Mouse (Mus musculus): ENCODE results near the gene Cbx8. TPM values are rescaled to one million over a fixed set of nuclear protein-coding genes. Genes with fewer than 3 reads are reported as not detected.

The Cbx8 gene
- polyA plus RNA-seq, 1 experiment from 2014 or later, result 6.1 TPM

- Histone ChIP-seq H3K9me3 (no peaks in the 10 kb centered on the region), H3K9ac (peak overlapping the region; percentile 56; the same call in 1 of the 2 replicates), H3K4me3 (peak overlapping the region; percentile 32; the same call in 1 of the 2 replicates), H3K4me2 (peak overlapping the region; percentile 59), H3K27me3 (replicated peaks) (peaks cover 84% of the 10 kb centered on the region), H3K27ac (replicated peaks) (no peak overlapping the region), H3K4me1 (peaks cover 67% of the 10 kb centered on the region), H3K36me3 (peaks cover 6% of the 10 kb centered on the region)
- WGBS, result 7% methylated on average over 10 of the region's 10 CpGs
- no peak for ATAC-seq (ENCODE audit: extremely low read depth, insufficient number of reproducible peaks, low FRiP score, low TSS enrichment)
Measured at GRCm38 (mm10) chr11:119043761-119044550, 3.2 kb upstream of the Cbx8 start.

- H3K4me1 ChIP-seq, result peaks cover 66% of the 10 kb centered on the region
- peaks cover 84% of the 10 kb centered on the region for H3K27me3 ChIP-seq (replicated peaks)
- H3K9me3 ChIP-seq, result no peaks in the 10 kb centered on the region
- WGBS, result 3% methylated on average over 4 of the region's 4 CpGs
- peak overlapping the region; percentile 69 for H3K4me3 ChIP-seq
- H3K27ac ChIP-seq (replicated peaks), result no peak overlapping the region
- no peak overlapping the region for H3K9ac ChIP-seq
- no peak for ATAC-seq (ENCODE audit: extremely low read depth, insufficient number of reproducible peaks, low FRiP score, low TSS enrichment)
- H3K36me3 ChIP-seq, result peaks cover 12% of the 10 kb centered on the region
- H3K4me2 ChIP-seq, result peak overlapping the region; percentile 98; the same call in 1 of the 2 replicates
Measured at GRCm38 (mm10) chr11:119043273-119043540, 2.4 kb upstream of the Cbx8 start.

GRCm38 (mm10) chr11:119042466-119043272 lies 1.9 kb upstream of the Cbx8 start:
- H3K27me3 ChIP-seq (replicated peaks), result peaks cover 84% of the 10 kb centered on the region
- peak overlapping the region; percentile 69 for H3K4me3 ChIP-seq
- peaks cover 66% of the 10 kb centered on the region for H3K4me1 ChIP-seq
- WGBS, result under 1% methylated on average over 52 of the region's 52 CpGs
- no peaks in the 10 kb centered on the region for H3K9me3 ChIP-seq
- no peak for ATAC-seq (ENCODE audit: extremely low read depth, insufficient number of reproducible peaks, low FRiP score, low TSS enrichment)
- peaks cover 12% of the 10 kb centered on the region for H3K36me3 ChIP-seq
- H3K4me2 ChIP-seq, result peak overlapping the region; percentile 98
- H3K27ac ChIP-seq (replicated peaks), result no peak overlapping the region
- H3K9ac ChIP-seq, result 0 out of 2 replicates have a peak overlapping the region, but pooled peaks have one; percentile 47

- 1% methylated on average over 31 of the region's 31 CpGs for WGBS
- H3K4me2 ChIP-seq, result peak overlapping the region; percentile 98
- H3K27me3 ChIP-seq (replicated peaks), result peaks cover 84% of the 10 kb centered on the region
- peak overlapping the region; percentile 69 for H3K4me3 ChIP-seq
- no peak overlapping the region for H3K27ac ChIP-seq (replicated peaks)
- ATAC-seq (ENCODE audit: extremely low read depth, insufficient number of reproducible peaks, low FRiP score, low TSS enrichment), result no peak
- peak overlapping the region; percentile 80 for H3K9ac ChIP-seq
- H3K4me1 ChIP-seq, result peaks cover 66% of the 10 kb centered on the region
- H3K36me3 ChIP-seq, result peaks cover 12% of the 10 kb centered on the region
- no peaks in the 10 kb centered on the region for H3K9me3 ChIP-seq
Measured at GRCm38 (mm10) chr11:119041750-119042465, 1.1 kb upstream of the Cbx8 start.

GRCm38 (mm10) chr11:119041325-119041716 lies 552 bp upstream of the Cbx8 start:
- H3K36me3 ChIP-seq, result peaks cover 12% of the 10 kb centered on the region
- H3K27ac ChIP-seq (replicated peaks), result no peak overlapping the region
- peaks cover 64% of the 10 kb centered on the region for H3K4me1 ChIP-seq
- peak overlapping the region; percentile 98 for H3K4me2 ChIP-seq
- H3K9me3 ChIP-seq, result no peaks in the 10 kb centered on the region
- WGBS, result under 1% methylated on average over 31 of the region's 31 CpGs
- H3K27me3 ChIP-seq (replicated peaks), result peaks cover 83% of the 10 kb centered on the region
- ATAC-seq (ENCODE audit: extremely low read depth, insufficient number of reproducible peaks, low FRiP score, low TSS enrichment), result peak; percentile 40
- peak overlapping the region; percentile 69 for H3K4me3 ChIP-seq
- peak overlapping the region; percentile 80 for H3K9ac ChIP-seq

DNA sequence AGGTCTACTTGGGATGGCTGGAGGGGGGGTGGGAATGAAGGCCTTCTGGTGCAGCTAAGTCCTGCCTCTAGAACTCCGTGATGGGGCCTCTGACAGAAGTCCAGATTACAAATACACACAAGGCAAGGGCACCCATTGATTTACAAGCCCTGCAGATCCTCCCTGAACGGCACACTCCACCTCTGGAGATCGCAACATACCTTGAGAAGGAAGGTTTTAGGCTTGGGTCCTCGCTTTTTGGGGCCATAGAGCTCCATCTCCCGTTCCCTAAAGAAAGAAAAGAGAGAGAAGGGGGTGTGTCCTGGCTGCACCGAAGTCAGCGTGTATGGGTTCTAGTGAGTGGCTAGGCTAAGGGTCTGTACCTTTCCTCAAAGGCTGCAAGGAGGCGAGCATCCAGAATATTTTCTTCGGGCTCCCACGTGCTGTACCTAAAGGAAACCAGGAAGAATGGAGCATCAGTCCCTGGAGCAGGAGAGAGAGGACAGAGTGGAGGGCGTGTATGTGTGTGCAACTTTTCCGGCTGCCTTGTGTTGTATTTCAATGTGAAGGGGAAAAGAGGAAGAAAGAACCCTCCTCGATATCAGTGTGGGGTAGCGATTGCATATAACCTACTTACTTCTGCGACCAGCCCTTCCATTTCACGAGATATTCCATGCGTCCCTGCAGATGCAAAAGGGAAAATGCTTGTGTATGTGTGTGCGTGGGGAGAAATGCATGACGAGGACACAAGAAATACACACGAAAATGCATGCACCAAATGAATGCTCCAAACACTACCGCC lies 847 bp downstream of the Cbx8 start:
- no peak for ATAC-seq (ENCODE audit: extremely low read depth, insufficient number of reproducible peaks, low FRiP score, low TSS enrichment)
- peak overlapping the region; percentile 69 for H3K4me3 ChIP-seq
- H3K27ac ChIP-seq (replicated peaks), result peak overlapping the region; percentile 83
- peaks cover 83% of the 10 kb centered on the region for H3K27me3 ChIP-seq (replicated peaks)
- WGBS, result 16% methylated on average over 21 of the region's 21 CpGs
- H3K4me2 ChIP-seq, result peak overlapping the region; percentile 98
- peaks cover 70% of the 10 kb centered on the region for H3K4me1 ChIP-seq
- H3K36me3 ChIP-seq, result peaks cover 12% of the 10 kb centered on the region
- H3K9me3 ChIP-seq, result no peaks in the 10 kb centered on the region
- H3K9ac ChIP-seq, result peak overlapping the region; percentile 89

- 0 out of 2 replicates have a peak overlapping the region, but pooled peaks have one; percentile 98 for H3K4me2 ChIP-seq
- no peak overlapping the region for H3K9ac ChIP-seq
- H3K9me3 ChIP-seq, result no peaks in the 10 kb centered on the region
- WGBS, result 63% methylated on average over 22 of the region's 22 CpGs
- H3K27ac ChIP-seq (replicated peaks), result no peak overlapping the region
- H3K36me3 ChIP-seq, result peaks cover 12% of the 10 kb centered on the region
- no peak for ATAC-seq (ENCODE audit: extremely low read depth, insufficient number of reproducible peaks, low FRiP score, low TSS enrichment)
- peaks cover 69% of the 10 kb centered on the region for H3K4me1 ChIP-seq
- H3K4me3 ChIP-seq, result 0 out of 2 replicates have a peak overlapping the region, but pooled peaks have one; percentile 2
- H3K27me3 ChIP-seq (replicated peaks), result peaks cover 83% of the 10 kb centered on the region
Measured at GRCm38 (mm10) chr11:119038744-119039484, 1.9 kb downstream of the Cbx8 start.

DNA sequence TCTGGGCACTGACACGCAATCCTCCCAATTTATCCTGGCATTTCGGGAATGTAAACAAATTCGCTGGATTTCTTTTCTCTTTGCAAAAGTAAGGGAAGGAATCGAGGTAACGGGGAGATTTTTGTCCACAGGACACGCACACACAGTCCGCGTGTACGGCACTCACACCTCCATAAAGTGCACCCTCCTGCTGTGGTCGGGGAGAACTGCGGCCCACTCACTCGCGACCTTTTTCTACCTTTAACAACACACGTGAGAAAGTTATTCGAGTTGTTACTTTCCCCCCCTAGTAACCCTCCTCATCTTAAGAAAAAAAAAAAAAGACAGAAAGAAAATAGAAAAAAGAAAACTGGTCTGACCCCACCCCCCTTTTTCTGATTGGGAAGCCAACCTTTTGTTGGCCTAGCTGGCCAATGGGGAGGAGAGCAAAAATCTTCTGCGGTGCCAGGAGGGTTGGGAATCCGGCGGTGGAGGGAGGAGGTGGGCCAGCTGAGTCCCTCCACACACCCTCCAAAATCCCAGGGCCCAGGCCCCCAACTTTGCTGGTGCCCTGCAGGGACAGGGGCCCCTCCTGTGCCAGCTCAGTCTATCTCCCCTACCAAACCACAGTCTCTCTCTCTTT lies 2.9 kb downstream of the Cbx8 start:
- H3K4me1 ChIP-seq, result peaks cover 69% of the 10 kb centered on the region
- peaks cover 83% of the 10 kb centered on the region for H3K27me3 ChIP-seq (replicated peaks)
- ATAC-seq (ENCODE audit: extremely low read depth, insufficient number of reproducible peaks, low FRiP score, low TSS enrichment), result no peak
- peak overlapping the region; percentile 62 for H3K4me3 ChIP-seq
- no peak overlapping the region for H3K27ac ChIP-seq (replicated peaks)
- H3K4me2 ChIP-seq, result peak overlapping the region; percentile 92
- H3K9me3 ChIP-seq, result no peaks in the 10 kb centered on the region
- 19% methylated on average over 18 of the region's 18 CpGs for WGBS
- H3K36me3 ChIP-seq, result peaks cover 12% of the 10 kb centered on the region
- peak overlapping the region; percentile 81 for H3K9ac ChIP-seq

DNA sequence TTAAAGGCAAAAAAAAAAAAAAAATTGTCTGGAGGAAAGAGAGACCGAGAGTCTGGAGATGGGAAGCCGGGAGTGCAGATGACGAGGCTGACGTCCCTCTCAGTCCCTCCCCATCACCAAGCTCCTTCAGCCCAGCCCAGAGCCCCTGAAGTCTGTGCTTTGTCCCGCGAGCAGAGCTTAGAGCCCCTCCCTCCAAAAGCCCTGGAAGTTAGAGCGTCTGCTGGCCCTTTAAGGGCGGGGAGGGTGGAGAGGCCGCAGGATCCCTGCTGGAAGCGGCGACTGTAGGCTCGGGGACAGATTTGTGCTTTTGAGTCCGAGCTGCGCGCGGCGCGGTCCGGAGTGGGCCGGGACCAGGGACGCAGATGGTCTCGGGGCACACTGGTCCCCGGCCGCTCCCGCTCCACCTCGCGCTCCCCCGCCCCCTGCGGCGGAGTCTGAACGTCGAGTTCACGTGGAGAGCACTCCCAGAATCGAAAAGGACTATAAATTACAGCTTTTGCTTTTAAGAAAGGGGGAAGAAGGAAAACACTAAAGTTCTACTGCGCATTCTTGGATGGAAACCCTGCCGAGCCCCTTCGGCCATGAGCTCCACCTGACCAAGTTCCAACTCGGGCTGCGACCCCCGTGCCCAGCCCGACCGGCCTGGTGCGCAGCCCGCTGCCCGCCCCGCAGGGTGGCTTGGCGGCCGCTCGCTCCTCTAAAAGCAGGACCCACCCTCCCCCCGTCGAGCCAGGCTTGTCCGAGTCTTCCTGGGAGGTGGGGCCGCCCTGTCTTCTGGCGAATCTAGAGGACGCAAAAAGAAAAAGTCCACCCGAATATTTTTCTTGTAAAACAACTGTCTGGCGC lies 3.6 kb downstream of the Cbx8 start:
- H3K4me2 ChIP-seq, result peak overlapping the region; percentile 92
- H3K36me3 ChIP-seq, result peaks cover 12% of the 10 kb centered on the region
- H3K9me3 ChIP-seq, result no peaks in the 10 kb centered on the region
- peaks cover 63% of the 10 kb centered on the region for H3K4me1 ChIP-seq
- H3K4me3 ChIP-seq, result peak overlapping the region; percentile 62
- peak overlapping the region; percentile 81 for H3K9ac ChIP-seq
- no peak overlapping the region for H3K27ac ChIP-seq (replicated peaks)
- H3K27me3 ChIP-seq (replicated peaks), result peaks cover 76% of the 10 kb centered on the region
- no peak for ATAC-seq (ENCODE audit: extremely low read depth, insufficient number of reproducible peaks, low FRiP score, low TSS enrichment)
- WGBS, result 2% methylated on average over 57 of the region's 57 CpGs
